Mouse (Mus musculus) right cerebral cortex, postnatal 10 days (tissue): ENCODE results near the gene Fam98b.

ENCODE experiments used
- DNase-seq, 2 experiments: peaks; one replicate each; pipeline ENCODE4 v3.0.0; 2021; ENCODE audit warnings: low spot score in 2 of 2

Gene Fam98b

DNA sequence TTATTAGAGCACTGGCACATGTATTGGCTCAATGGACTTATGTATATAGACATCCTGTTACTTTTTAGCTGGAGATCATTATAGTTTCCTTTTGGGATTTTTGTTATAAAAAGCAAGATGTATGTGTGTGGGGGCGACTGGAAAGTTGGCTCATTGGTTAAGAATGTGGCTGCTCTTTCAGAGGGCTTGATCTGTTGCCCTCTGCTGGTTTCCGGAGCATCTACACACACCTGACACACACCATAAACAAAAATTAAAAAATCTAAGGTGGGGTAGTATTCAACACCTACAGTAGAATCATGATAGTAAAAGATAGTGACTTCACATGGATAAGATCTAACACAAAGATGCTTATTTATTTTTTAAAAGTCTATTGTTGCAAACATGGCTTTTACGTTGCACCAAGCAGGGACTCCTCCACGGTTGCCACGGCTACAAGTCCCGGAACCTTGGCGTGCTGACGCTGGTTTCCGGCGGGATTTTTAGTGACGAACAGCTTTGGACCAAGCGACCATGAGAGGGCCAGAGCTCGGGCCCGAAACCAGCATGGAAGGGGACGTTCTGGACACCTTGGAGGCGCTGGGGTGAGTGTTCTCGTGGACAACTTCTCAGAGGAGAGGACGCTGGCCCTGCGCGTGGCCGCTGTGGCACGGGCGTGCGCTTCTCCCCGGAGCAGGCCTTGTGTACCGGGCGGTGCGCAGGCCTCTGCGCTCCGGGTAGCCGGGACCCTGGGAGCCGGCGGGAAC is at the start of gene Fam98b:
Gene Fam98b (plus strand): TSS at position 485 of the 746 bp plus-strand sequence.
- DNase-seq = peak; percentile 93 to 94

DNA sequence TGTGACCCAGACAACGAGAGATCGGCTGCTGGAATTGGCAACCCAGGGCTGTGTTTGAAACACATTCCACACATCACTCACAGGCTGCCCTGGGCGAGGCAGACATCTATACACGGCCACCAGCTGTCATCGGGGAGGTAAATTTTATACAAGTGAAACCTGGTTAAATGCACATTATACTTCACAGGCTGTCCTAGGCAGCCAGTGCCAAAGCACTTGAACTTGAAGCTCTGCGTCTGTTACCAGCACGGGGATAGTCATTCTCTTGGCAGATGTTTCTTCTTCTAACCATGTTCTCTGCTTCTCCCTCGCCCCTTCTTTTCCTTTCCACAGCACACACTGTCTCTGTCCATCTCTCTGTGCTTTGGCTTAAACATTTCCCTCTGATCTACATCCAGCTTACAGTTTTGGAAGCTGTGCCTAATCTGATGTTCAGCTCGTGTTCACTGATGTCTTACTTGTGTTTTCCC is 48.6 kb upstream of the Fam98b start:
- DNase-seq = no peak

DNA sequence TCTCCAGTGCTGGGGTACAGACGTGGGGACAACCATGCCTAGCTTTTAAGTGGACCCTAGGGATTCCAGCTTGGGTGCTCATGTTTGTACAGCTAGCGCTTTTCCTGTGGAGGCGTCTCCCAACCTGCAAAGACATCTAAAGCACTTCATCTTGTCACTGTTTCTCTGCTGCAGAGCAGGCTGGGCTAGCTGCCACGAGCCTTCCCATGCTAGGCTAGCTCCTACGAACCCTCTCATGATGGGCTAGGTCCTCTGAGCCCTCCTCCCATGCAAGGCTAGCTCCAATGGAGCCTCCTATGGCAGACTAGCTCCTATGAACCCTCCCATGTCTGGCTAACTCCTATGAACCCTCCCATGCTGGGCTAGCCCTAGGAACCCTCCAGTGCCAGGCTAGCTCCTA is 46.2 kb upstream of the Fam98b start:
- peak; percentile 46 to 63 for DNase-seq

GRCm38 (mm10) chr2:117204534-117204933 is 45.0 kb upstream of the Fam98b start:
- no peak for DNase-seq

- DNase-seq = no peak
Observed at GRCm38 (mm10) chr2:117205066-117205465, 44.5 kb upstream of the Fam98b start.

- peak in 1 of 2 experiments; percentile 55 for DNase-seq
Observed at GRCm38 (mm10) chr2:117210416-117211085, 39.0 kb upstream of the Fam98b start.

DNA sequence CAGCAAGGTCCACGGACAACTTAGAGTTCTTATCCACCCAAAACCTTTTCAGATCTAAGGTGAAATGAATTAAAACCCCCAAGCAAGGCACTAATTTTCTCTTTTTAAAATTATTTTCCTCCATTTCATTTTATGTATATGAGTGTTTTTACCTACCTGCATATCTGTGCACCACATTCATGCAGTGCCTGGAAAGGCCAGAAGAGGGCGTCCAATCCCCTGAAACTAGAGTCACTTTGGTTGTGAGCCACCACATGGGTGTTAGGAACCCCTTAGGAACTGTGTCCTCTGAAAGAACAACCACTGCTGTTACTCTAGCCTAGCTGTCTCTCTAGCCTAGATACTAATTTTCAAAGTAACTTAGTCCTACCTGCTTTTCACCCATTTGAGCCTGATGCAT is 33.4 kb upstream of the Fam98b start:
- DNase-seq = no peak

GRCm38 (mm10) chr2:117217695-117218216 is 31.8 kb upstream of the Fam98b start:
- DNase-seq = no peak

DNA sequence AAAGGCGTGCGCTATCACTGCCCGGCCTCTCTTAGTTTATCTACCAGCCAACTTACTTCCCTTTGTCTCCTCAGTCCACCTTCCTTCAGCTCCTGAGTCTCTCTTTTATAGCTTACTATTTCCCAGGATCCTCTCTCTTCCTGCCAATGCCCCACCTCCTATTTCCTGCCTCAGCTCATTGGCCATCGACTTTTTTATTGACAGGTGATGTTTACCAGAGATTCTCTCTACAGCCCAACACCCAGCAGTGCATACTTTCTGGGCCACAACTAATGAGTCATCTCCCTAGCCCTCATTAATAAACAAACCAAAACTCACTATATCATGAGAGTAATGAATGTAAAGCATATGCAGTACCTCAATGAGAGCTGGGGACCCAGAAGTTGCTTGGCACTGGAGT is 30.0 kb upstream of the Fam98b start:
- DNase-seq = no peak

GRCm38 (mm10) chr2:117222651-117223050 is 26.9 kb upstream of the Fam98b start:
- no peak for DNase-seq

GRCm38 (mm10) chr2:117228601-117229125 is 20.9 kb upstream of the Fam98b start:
- DNase-seq = peak; percentile 71 to 84

DNA sequence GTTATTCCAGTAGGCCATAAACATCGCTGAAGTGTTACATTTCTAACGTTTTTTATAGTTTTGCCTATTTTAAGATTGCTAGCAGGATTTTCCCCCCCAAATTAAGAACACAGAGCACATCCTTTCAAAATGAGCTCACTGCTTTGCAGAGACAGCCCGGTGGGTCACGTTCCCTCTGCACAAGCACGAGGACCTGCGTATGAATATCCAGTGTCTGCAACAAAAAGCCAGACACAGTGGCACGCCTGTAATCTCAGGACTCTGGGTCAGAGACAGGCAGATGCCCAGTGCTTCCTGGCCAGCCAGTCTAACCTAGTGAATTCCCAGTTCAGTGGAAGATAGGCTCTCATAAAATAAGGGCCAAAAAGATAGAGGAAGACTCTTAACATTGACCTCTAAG is 19.3 kb upstream of the Fam98b start:
- DNase-seq = peak in 1 of 2 experiments; percentile 63

DNA sequence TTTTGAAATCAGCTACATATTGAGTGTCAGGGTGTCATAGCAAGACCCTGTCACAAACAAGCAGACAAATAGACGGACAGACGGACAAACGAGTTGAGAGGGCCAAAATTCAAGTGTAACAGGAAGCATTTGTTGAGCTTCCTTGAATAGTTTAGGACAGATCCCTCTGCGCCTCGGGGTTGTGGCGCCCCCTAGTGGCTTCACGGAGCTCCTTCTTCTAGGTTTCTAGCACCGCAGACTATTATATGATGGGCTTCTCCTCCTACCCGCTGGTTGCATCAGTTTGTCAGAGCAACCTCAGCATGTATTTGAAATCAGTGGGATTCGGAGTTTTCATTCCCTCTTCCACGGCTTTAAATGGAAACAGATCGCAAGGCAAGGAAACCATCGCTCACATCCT is 18.3 kb upstream of the Fam98b start:
- peak; percentile 91 to 95 for DNase-seq

GRCm38 (mm10) chr2:117241953-117242352 is 7.6 kb upstream of the Fam98b start:
- DNase-seq = no peak

GRCm38 (mm10) chr2:117250001-117250510 is 517 bp downstream of the Fam98b start:
- DNase-seq = no peak

GRCm38 (mm10) chr2:117255415-117255814 is 5.9 kb downstream of the Fam98b start:
- DNase-seq = no peak

GRCm38 (mm10) chr2:117257617-117258016 is 8.1 kb downstream of the Fam98b start:
- no peak for DNase-seq

DNA sequence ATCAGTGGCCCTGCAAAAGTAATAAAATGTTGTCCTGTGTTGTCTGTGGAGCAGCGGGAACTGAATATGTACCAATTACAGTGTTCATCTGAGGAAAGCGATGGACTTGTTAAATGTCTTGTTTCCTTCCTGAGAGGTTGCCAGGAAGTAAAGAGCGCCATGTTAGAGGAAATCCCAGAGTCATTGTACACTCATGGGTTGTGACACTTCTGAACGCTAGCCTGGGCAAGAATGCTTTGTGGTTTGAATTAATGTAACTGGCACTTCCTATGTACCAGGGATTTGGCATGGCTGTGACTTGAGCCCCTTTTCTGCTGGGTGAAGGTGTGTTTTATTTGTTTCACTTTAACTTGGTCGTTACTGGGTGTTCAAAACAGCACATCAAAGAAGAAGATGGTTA is 12.6 kb downstream of the Fam98b start:
- no peak for DNase-seq

DNA sequence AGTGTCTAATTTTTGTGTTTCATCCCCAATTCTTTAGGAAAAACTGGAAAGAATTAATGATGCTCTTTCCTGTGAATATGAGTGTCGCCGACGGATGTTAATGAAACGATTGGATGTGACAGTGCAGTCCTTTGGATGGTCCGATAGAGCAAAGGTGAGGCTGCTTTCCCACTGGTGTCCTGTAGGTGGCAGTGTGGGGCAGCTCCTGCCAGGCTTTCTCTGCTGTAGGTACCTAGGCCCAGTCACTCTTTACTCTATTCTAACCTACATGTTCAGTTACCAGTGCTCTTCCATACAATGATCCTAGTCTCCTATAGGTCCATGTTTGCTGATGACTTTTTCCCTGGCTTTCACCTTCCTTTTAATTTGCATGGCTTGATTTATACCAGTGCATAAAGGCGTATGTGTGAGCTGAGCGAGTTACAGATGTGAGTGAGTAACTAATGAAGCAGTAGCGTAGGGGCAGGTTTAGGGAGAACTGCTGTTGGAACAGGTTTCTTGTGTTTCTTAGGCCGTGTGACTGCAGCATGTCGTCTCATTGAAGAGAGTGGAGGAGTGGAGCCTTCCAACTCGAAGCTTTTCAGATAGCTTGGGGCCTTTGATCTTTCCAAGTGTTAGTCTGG is 14.4 kb downstream of the Fam98b start:
- peak; percentile 54 to 67 for DNase-seq

DNA sequence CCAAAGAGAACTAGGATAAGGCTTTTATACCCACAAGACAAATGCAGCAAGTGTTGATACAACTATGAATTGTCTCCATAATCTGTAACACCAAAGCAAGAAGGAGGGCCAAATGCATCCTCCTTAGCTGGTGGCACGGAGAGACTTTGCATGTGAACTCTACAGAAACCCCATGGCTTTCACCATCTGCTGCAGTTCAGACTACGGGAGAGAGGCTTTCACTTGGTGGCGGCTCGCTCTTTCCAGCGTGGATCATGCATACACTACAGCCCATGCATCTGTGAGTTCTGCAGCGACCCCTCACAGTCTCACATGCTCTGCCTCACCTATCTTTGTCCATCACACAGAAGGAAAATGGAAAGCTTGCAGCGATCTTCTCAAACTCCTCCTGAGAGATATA is 38.8 kb downstream of the Fam98b start:
- DNase-seq = no peak

- DNase-seq = no peak
Observed at GRCm38 (mm10) chr2:117299596-117300448, 50.3 kb downstream of the Fam98b start.
